Mouse (Mus musculus): ENCODE data around the gene Dlgap3. TPM values are rescaled to one million over a fixed set of nuclear protein-coding genes. Genes with fewer than 3 reads are reported as not detected.

The Dlgap3 gene
- polyA plus RNA-seq, 1 experiment from 2014 or later: 30.8 TPM

GRCm38 (mm10) chr4:127223755-127224154, 54.8 kb downstream of the Dlgap3 start:
- WGBS: 55% methylated on average over 4 of the region's 4 CpGs
- ATAC-seq (ENCODE audit: low FRiP score) (no peak), DNase-seq (ENCODE audit: low spot score) (no peak)
- Histone ChIP-seq H3K4me3 (replicated peaks; ENCODE audit: low read length) (no peak overlapping the region), H3K36me3 (replicated peaks; ENCODE audit: control insufficient read depth, insufficient read depth) (peaks cover 5% of the 10 kb centered on the region; the same call in 1 of the 2 replicates), H3K27ac (no peak overlapping the region), H3K9me3 (ENCODE audit: control insufficient read depth, low read length) (no peaks in the 10 kb centered on the region), H3K4me1 (replicated peaks; ENCODE audit: control insufficient read depth, insufficient read depth, low read length) (peaks cover 20% of the 10 kb centered on the region), H3K9ac (no peak overlapping the region), H3K27me3 (ENCODE audit: control insufficient read depth, insufficient read depth, low read length) (peaks cover 4% of the 10 kb centered on the region; the same call in 1 of the 2 replicates), H3K4me2 (replicated peaks) (no peak overlapping the region)

- no peak overlapping the region for H3K9ac ChIP-seq
- no peak overlapping the region for H3K4me3 ChIP-seq (replicated peaks; ENCODE audit: low read length)
- no peak for ATAC-seq (ENCODE audit: low FRiP score)
- no peak overlapping the region for H3K27ac ChIP-seq
- H3K27me3 ChIP-seq (ENCODE audit: control insufficient read depth, insufficient read depth, low read length): peaks cover 4% of the 10 kb centered on the region; the same call in 1 of the 2 replicates
- DNase-seq (ENCODE audit: low spot score): no peak
- peaks cover 20% of the 10 kb centered on the region for H3K4me1 ChIP-seq (replicated peaks; ENCODE audit: control insufficient read depth, insufficient read depth, low read length)
- H3K36me3 ChIP-seq (replicated peaks; ENCODE audit: control insufficient read depth, insufficient read depth): peaks cover 5% of the 10 kb centered on the region; the same call in 1 of the 2 replicates
- no peaks in the 10 kb centered on the region for H3K9me3 ChIP-seq (ENCODE audit: control insufficient read depth, low read length)
- 13% methylated on average over 19 of the region's 19 CpGs for WGBS
- H3K4me2 ChIP-seq (replicated peaks): no peak overlapping the region
Measured at GRCm38 (mm10) chr4:127224444-127225100, 55.6 kb downstream of the Dlgap3 start.

GRCm38 (mm10) chr4:127226067-127226466, 57.1 kb downstream of the Dlgap3 start:
- 23% methylated on average over 4 of the region's 4 CpGs for WGBS

GRCm38 (mm10) chr4:127227051-127227673, 58.2 kb downstream of the Dlgap3 start:
- peaks cover 31% of the 10 kb centered on the region for H3K4me1 ChIP-seq (replicated peaks; ENCODE audit: control insufficient read depth, insufficient read depth, low read length)

More at GRCm38 (mm10) chr4:127226067-127226466, 57.1 kb downstream of the Dlgap3 start:
- H3K4me3 ChIP-seq (replicated peaks; ENCODE audit: low read length): no peak overlapping the region
- H3K9ac ChIP-seq: no peak overlapping the region
- H3K27ac ChIP-seq: no peak overlapping the region
- no peaks in the 10 kb centered on the region for H3K9me3 ChIP-seq (ENCODE audit: control insufficient read depth, low read length)
- H3K4me2 ChIP-seq (replicated peaks): no peak overlapping the region
- no peak for ATAC-seq (ENCODE audit: low FRiP score)
- no peaks in the 10 kb centered on the region for H3K36me3 ChIP-seq (replicated peaks; ENCODE audit: control insufficient read depth, insufficient read depth)
- no peak for DNase-seq (ENCODE audit: low spot score)
- H3K4me1 ChIP-seq (replicated peaks; ENCODE audit: control insufficient read depth, insufficient read depth, low read length): peaks cover 20% of the 10 kb centered on the region
- peaks cover 4% of the 10 kb centered on the region; the same call in 1 of the 2 replicates for H3K27me3 ChIP-seq (ENCODE audit: control insufficient read depth, insufficient read depth, low read length)

GRCm38 (mm10) chr4:127232028-127232427, 63.0 kb downstream of the Dlgap3 start:
- peak; percentile 75 for ATAC-seq (ENCODE audit: low FRiP score)
- H3K27me3 ChIP-seq (ENCODE audit: control insufficient read depth, insufficient read depth, low read length): no peaks in the 10 kb centered on the region
- WGBS: 4% methylated on average over 6 of the region's 6 CpGs

More at GRCm38 (mm10) chr4:127227051-127227673, 58.2 kb downstream of the Dlgap3 start:
- Histone ChIP-seq H3K36me3 (replicated peaks; ENCODE audit: control insufficient read depth, insufficient read depth) (no peaks in the 10 kb centered on the region), H3K4me2 (replicated peaks) (0 out of 2 replicates have a peak overlapping the region, but pooled peaks have one; percentile 7), H3K9me3 (ENCODE audit: control insufficient read depth, low read length) (no peaks in the 10 kb centered on the region), H3K9ac (no peak overlapping the region), H3K4me3 (replicated peaks; ENCODE audit: low read length) (no peak overlapping the region), H3K27me3 (ENCODE audit: control insufficient read depth, insufficient read depth, low read length) (peaks cover 1% of the 10 kb centered on the region; the same call in 1 of the 2 replicates), H3K27ac (peak overlapping the region; percentile 69)
- DNase-seq (ENCODE audit: low spot score) (peak; percentile 47), ATAC-seq (ENCODE audit: low FRiP score) (peak; percentile 56)
- 8% methylated on average over 17 of the region's 17 CpGs for WGBS

GRCm38 (mm10) chr4:127232551-127232950, 63.5 kb downstream of the Dlgap3 start:
- Histone ChIP-seq H3K36me3 (replicated peaks; ENCODE audit: control insufficient read depth, insufficient read depth) (peaks cover 8% of the 10 kb centered on the region), H3K27me3 (ENCODE audit: control insufficient read depth, insufficient read depth, low read length) (no peaks in the 10 kb centered on the region), H3K9me3 (ENCODE audit: control insufficient read depth, low read length) (no peaks in the 10 kb centered on the region), H3K4me2 (replicated peaks) (peak overlapping the region; percentile 33), H3K27ac (peak overlapping the region; percentile 86), H3K4me1 (replicated peaks; ENCODE audit: control insufficient read depth, insufficient read depth, low read length) (peaks cover 36% of the 10 kb centered on the region), H3K9ac (no peak overlapping the region), H3K4me3 (replicated peaks; ENCODE audit: low read length) (no peak overlapping the region)
- ATAC-seq (ENCODE audit: low FRiP score) (peak; percentile 61; the same call in 1 of the 2 replicates), DNase-seq (ENCODE audit: low spot score) (peak; percentile 72)
- 22% methylated on average over 5 of the region's 5 CpGs for WGBS

More at GRCm38 (mm10) chr4:127232028-127232427, 63.0 kb downstream of the Dlgap3 start:
- H3K9me3 ChIP-seq (ENCODE audit: control insufficient read depth, low read length): no peaks in the 10 kb centered on the region
- H3K4me3 ChIP-seq (replicated peaks; ENCODE audit: low read length): no peak overlapping the region
- peaks cover 40% of the 10 kb centered on the region for H3K4me1 ChIP-seq (replicated peaks; ENCODE audit: control insufficient read depth, insufficient read depth, low read length)
- peaks cover 8% of the 10 kb centered on the region for H3K36me3 ChIP-seq (replicated peaks; ENCODE audit: control insufficient read depth, insufficient read depth)
- H3K4me2 ChIP-seq (replicated peaks): peak overlapping the region; percentile 33
- peak; percentile 86 for DNase-seq (ENCODE audit: low spot score)
- H3K27ac ChIP-seq: peak overlapping the region; percentile 86
- H3K9ac ChIP-seq: no peak overlapping the region; the same call in 1 of the 2 replicates

GRCm38 (mm10) chr4:127233416-127234125, 64.6 kb downstream of the Dlgap3 start:
- peaks cover 31% of the 10 kb centered on the region for H3K4me1 ChIP-seq (replicated peaks; ENCODE audit: control insufficient read depth, insufficient read depth, low read length)
- H3K9ac ChIP-seq: no peak overlapping the region
- 87% methylated on average over 40 of the region's 40 CpGs for WGBS
- H3K27ac ChIP-seq: peak overlapping the region; percentile 86
- no peak overlapping the region for H3K4me2 ChIP-seq (replicated peaks)
- H3K36me3 ChIP-seq (replicated peaks; ENCODE audit: control insufficient read depth, insufficient read depth): peaks cover 8% of the 10 kb centered on the region
- ATAC-seq (ENCODE audit: low FRiP score) (no peak), DNase-seq (ENCODE audit: low spot score) (no peak)
- no peaks in the 10 kb centered on the region for H3K9me3 ChIP-seq (ENCODE audit: control insufficient read depth, low read length)
- no peaks in the 10 kb centered on the region for H3K27me3 ChIP-seq (ENCODE audit: control insufficient read depth, insufficient read depth, low read length)
- no peak overlapping the region for H3K4me3 ChIP-seq (replicated peaks; ENCODE audit: low read length)

GRCm38 (mm10) chr4:127235742-127236487, 66.9 kb downstream of the Dlgap3 start:
- WGBS: under 1% methylated on average over 61 of the region's 67 CpGs
- Histone ChIP-seq H3K4me1 (replicated peaks; ENCODE audit: control insufficient read depth, insufficient read depth, low read length) (peaks cover 30% of the 10 kb centered on the region), H3K27me3 (ENCODE audit: control insufficient read depth, insufficient read depth, low read length) (no peaks in the 10 kb centered on the region), H3K9ac (peak overlapping the region; percentile 82), H3K27ac (peak overlapping the region; percentile 85), H3K4me2 (replicated peaks) (peak overlapping the region; percentile 98), H3K36me3 (replicated peaks; ENCODE audit: control insufficient read depth, insufficient read depth) (peaks cover 8% of the 10 kb centered on the region), H3K4me3 (replicated peaks; ENCODE audit: low read length) (peak overlapping the region; percentile 54), H3K9me3 (ENCODE audit: control insufficient read depth, low read length) (no peaks in the 10 kb centered on the region)
- ATAC-seq (ENCODE audit: low FRiP score): peak; percentile 64
- peak; percentile 90 for DNase-seq (ENCODE audit: low spot score)

Measured in hindbrain, embryonic 14.5 days (tissue).